Mouse (Mus musculus): ENCODE measurements around the gene Zfp260.

DNA sequence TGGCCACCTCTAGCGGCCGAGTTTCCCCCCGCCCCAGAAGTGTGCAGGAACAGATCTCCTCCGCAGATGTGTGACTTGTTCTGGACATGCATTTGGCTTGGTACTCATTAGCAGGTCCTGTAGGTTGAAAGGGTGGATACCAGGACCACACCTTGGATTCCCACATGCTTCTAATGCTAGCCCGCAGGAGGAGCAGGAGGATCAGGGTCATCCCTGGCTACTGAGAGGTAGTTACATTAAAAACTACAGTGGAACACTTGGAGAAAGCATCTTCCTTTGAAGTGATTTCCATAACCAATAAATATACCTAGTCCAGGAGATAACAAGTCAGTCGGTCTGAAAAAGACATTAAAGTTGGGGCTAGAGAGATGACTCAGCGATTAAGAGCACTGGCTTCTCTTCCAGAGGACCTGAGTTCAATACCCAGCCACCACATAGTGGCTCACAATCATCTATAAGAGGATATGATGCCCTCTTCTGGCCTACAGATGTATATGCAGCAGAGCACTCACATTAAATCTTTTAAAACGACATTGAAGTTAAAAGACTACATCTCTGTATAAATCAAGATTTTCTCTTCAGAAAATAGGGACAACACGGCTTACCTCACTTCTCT, 3.5 kb upstream of the Zfp260 start:
- TF ChIP-seq CTCF (conservative IDR thresholded peaks at IDR 0.05; ENCODE audit: low read length) (peak; percentile 54), NANOG (IDR thresholded peaks at IDR 0.05; ENCODE audit: borderline replicate concordance, low read length) (no peak)

Measured in E14TG2a.4 (cell line).